ENCODE assay signal across 8 mouse cellular contexts in genomic region chr4:136648922-136649479, GRCm38 (mm10). TPM values are rescaled to one million over a fixed set of nuclear protein-coding genes. Genes with fewer than 3 reads are reported as not detected.
DNase-seq lines count a peak whose midpoint lies in the region; ATAC-seq lines count a peak whose summit lies in the region.

No protein-coding gene starts in this region.

- no peak for ATAC-seq in cerebellum, adult (ENCODE audit: insufficient number of reproducible peaks, low FRiP score, low TSS enrichment)
- ATAC-seq in midbrain, embryonic 16.5 days = no peak

- peak overlapping the region; percentile 43; the same call in 1 of the 2 replicates for H3K9ac ChIP-seq in midbrain, embryonic 16.5 days (ENCODE audit: low read depth, low read length)

- H3K4me1 ChIP-seq in midbrain, embryonic 16.5 days (ENCODE audit: control insufficient read depth, insufficient read depth, low read length) = peaks cover 17% of the 10 kb centered on the region

- intact Hi-C loops in gastrocnemius, postnatal 36 days (cut with DNase I) = no loop called here
- intact Hi-C loops in left cerebral cortex, postnatal 4 days (cut with DNase I) = no loop called here

- no peak overlapping the region for H3K4me3 ChIP-seq in midbrain, embryonic 16.5 days (ENCODE audit: low read depth, low read length)

- no peaks in the 10 kb centered on the region for H3K27me3 ChIP-seq in midbrain, embryonic 16.5 days (ENCODE audit: control insufficient read depth, insufficient read depth, low read depth, low read length)

- no peaks in the 10 kb centered on the region for H3K9me3 ChIP-seq in midbrain, embryonic 16.5 days (replicated peaks; ENCODE audit: control insufficient read depth, low read length, poor library complexity, severe bottlenecking)

- H3K4me2 ChIP-seq in midbrain, embryonic 16.5 days (ENCODE audit: low read length) = no peak overlapping the region

- WGBS in midbrain, embryonic 16.5 days = 17% methylated on average over 11 of the region's 11 CpGs

- no peak overlapping the region for H3K27ac ChIP-seq in midbrain, embryonic 16.5 days (ENCODE audit: low read length)

- peak; percentile 82 for DNase-seq in cerebellum, adult 11 months
- DNase-seq in embryo, embryonic 10.5 days (ENCODE audit: low spot score) = peak; percentile 84
- peak; percentile 62 to 64 for DNase-seq in gastrocnemius, postnatal 36 days
- peak; percentile 31 for DNase-seq in kidney, adult 11 months
- DNase-seq in left cerebral cortex, postnatal 4 days = peak; percentile 92
- peak; percentile 42 to 47 for DNase-seq in spleen, postnatal 36 days (ENCODE audit: low spot score in 2 of 2)

- no peaks in the 10 kb centered on the region for H3K36me3 ChIP-seq in midbrain, embryonic 16.5 days (ENCODE audit: control insufficient read depth, insufficient read depth, low read length)

RNA-seq across cellular contexts. Expression of gene Lactbl1, which starts 26.6 kb away (rescaled TPM):
- total RNA-seq in gastrocnemius, postnatal 36 days (2021) = not detected
- total RNA-seq in left cerebral cortex, postnatal 4 days (2021) = under 1 TPM in 1 of 2 experiments, not detected in 1; 0.12 TPM
- polyA plus RNA-seq in midbrain, embryonic 16.5 days (2015; fragmentation: Nextera tagmentation; extraction: Ambion mirVana) = 0.06 and 0.08 TPM in 2 replicates

RNA-seq across cellular contexts. Expression of gene Tex46, which starts 38.8 kb away (rescaled TPM):
- total RNA-seq in gastrocnemius, postnatal 36 days (2021) = not detected
- total RNA-seq in left cerebral cortex, postnatal 4 days (2021) = not detected
- polyA plus RNA-seq in midbrain, embryonic 16.5 days (2015; fragmentation: Nextera tagmentation; extraction: Ambion mirVana) = not detected in 2 replicates

RNA-seq across cellular contexts. Expression of gene Kdm1a, which starts 46.5 kb away (rescaled TPM):
- 10 to 100 TPM; 14.7 to 20.4 TPM for total RNA-seq in gastrocnemius, postnatal 36 days (2021)
- 100 to 1,000 TPM; 194 to 205 TPM for total RNA-seq in left cerebral cortex, postnatal 4 days (2021)
- 59.4 and 61.4 TPM in 2 replicates for polyA plus RNA-seq in midbrain, embryonic 16.5 days (2015; fragmentation: Nextera tagmentation; extraction: Ambion mirVana)

Comparison
In these comparisons a context has a peak if more than half of its experiments do, and no peak if none do; other contexts are left out.
1. DNase-seq: peak in every context shown above with its lines; median percentile 92 in left cerebral cortex, postnatal 4 days; 84 in embryo, embryonic 10.5 days; 82 in cerebellum, adult 11 months; 63 in gastrocnemius, postnatal 36 days; 44 in spleen, postnatal 36 days; 31 in kidney, adult 11 months.
2. RNA of gene Kdm1a, which starts 46.5 kb away (total RNA-seq): 194 to 205 TPM in left cerebral cortex, postnatal 4 days; 14.7 to 20.4 TPM in gastrocnemius, postnatal 36 days; every median in the first group is over 4 times any median in the second.